Mouse (Mus musculus) spleen, postnatal 14 days (tissue): ENCODE results near the gene Ssh3.
A peak's percentile ranks its signal among the peaks of the same experiment; 100 is the strongest.
"Not testable (repeated sequence)": the region's sequence is repeated elsewhere in the genome, so short reads cannot be mapped to it uniquely, and the experiment has no call there.

Experiments
- DNase-seq, 2 experiments: peaks; one replicate each; pipeline ENCODE4 v3.0.0; 2021 to 2022; ENCODE audit warnings: low spot score in 2 of 2

The Ssh3 gene

GRCm38 (mm10) chr19:4296611-4297010 lies 27.6 kb upstream of the Ssh3 start:
- no peak for DNase-seq

GRCm38 (mm10) chr19:4295391-4295790 lies 26.4 kb upstream of the Ssh3 start:
- no peak for DNase-seq

GRCm38 (mm10) chr19:4294381-4295097 lies 25.6 kb upstream of the Ssh3 start:
- peak; percentile 58 to 66 for DNase-seq

- DNase-seq = no peak
These were observed 22.2 kb upstream of the Ssh3 start for GRCm38 (mm10) chr19:4291161-4291560.

GRCm38 (mm10) chr19:4290749-4291148 lies 21.8 kb upstream of the Ssh3 start:
- DNase-seq = no peak

GRCm38 (mm10) chr19:4283653-4284052 lies 14.7 kb upstream of the Ssh3 start:
- no peak for DNase-seq

GRCm38 (mm10) chr19:4282898-4283553 lies 14.0 kb upstream of the Ssh3 start, which contains the start of gene Ankrd13d:
Gene Ankrd13d (minus strand): TSS chr19:4283137.
- peak; percentile 81 to 85 for DNase-seq

GRCm38 (mm10) chr19:4280425-4280824 lies 11.4 kb upstream of the Ssh3 start:
- no peak for DNase-seq

GRCm38 (mm10) chr19:4279487-4279886 lies 10.5 kb upstream of the Ssh3 start:
- no peak for DNase-seq

- no peak for DNase-seq
These were observed 2.0 kb upstream of the Ssh3 start for GRCm38 (mm10) chr19:4270972-4271371.

- no peak for DNase-seq
These were observed 1.2 kb upstream of the Ssh3 start for GRCm38 (mm10) chr19:4270187-4270586.

- DNase-seq = no peak
These were observed 3.0 kb downstream of the Ssh3 start for GRCm38 (mm10) chr19:4265956-4266355.

- DNase-seq = no peak
These were observed 4.7 kb downstream of the Ssh3 start for GRCm38 (mm10) chr19:4264171-4264780.

- DNase-seq = no peak
These were observed 5.3 kb downstream of the Ssh3 start for GRCm38 (mm10) chr19:4263702-4264101.

- no peak for DNase-seq
These were observed 6.2 kb downstream of the Ssh3 start for GRCm38 (mm10) chr19:4262756-4263155.

GRCm38 (mm10) chr19:4261038-4261698 lies 7.8 kb downstream of the Ssh3 start:
- no peak for DNase-seq

GRCm38 (mm10) chr19:4257897-4258252 lies 11.1 kb downstream of the Ssh3 start:
- no peak for DNase-seq

GRCm38 (mm10) chr19:4257216-4257896 lies 11.6 kb downstream of the Ssh3 start:
- peak; percentile 83 to 91 for DNase-seq

GRCm38 (mm10) chr19:4255583-4256162 lies 13.3 kb downstream of the Ssh3 start:
- DNase-seq = no peak

GRCm38 (mm10) chr19:4254230-4254629 lies 14.8 kb downstream of the Ssh3 start:
- DNase-seq = no peak

GRCm38 (mm10) chr19:4248683-4249082 lies 20.3 kb downstream of the Ssh3 start:
- DNase-seq = not testable (repeated sequence)
